Mouse (Mus musculus): ENCODE measurements around the gene Gm10413.
"Not testable (repeated sequence)": the region's sequence is repeated elsewhere in the genome, so short reads cannot be mapped to it uniquely, and the experiment has no call there.

Gene Gm10413

GRCm38 (mm10) chr14:3394793-3395192, at the start of gene Gm10413:
TSS of gene Gm10413 (plus strand) at chr14:3395093.
- DNase-seq, result not testable (repeated sequence)

- not testable (repeated sequence) for DNase-seq
Measured at GRCm38 (mm10) chr14:3412314-3412713, 17.4 kb downstream of the Gm10413 start, which contains the start of gene Gm10409. TSS of gene Gm10409 (plus strand) at chr14:3412614.

- DNase-seq, result not testable (repeated sequence)
Measured at GRCm38 (mm10) chr14:3427803-3428202, 32.9 kb downstream of the Gm10413 start, which contains the start of gene Gm3005. TSS of gene Gm3005 (plus strand) at chr14:3428103.

- DNase-seq, result not testable (repeated sequence)
Measured at GRCm38 (mm10) chr14:3449079-3449478, 54.2 kb downstream of the Gm10413 start, which contains the start of gene Gm10408. TSS of gene Gm10408 (plus strand) at chr14:3449379.
